Mouse (Mus musculus): ENCODE data around the gene Trabd2b. TPM values are rescaled to one million over a fixed set of nuclear protein-coding genes. Genes with fewer than 3 reads are reported as not detected.

Gene Trabd2b
- polyA plus RNA-seq, 1 experiment from 2014 or later: 0.58 TPM

DNA sequence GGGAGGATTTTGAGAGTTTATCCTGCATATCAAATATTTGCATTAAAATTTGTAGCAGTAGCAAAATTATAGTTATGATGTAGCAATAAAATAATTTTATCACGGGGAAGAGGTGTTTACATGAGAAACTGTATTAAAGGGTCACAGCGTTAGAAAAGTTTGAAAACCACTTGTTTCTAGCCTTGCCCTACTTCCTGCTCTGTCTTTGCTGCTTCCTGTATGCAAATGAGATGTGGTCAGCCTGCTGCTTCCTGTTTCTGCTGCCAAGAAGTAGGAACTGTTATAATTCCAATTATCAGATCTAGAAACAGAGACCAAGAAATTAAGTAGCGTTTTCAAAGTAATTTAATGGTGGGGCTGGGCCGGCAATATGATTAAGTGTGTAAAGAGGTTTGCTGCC, 245.9 kb downstream of the Trabd2b start:
- 96% methylated on average over 4 of the region's 4 CpGs for WGBS
- Histone ChIP-seq H3K9me3 (replicated peaks; ENCODE audit: control insufficient read depth, low read length, poor library complexity, severe bottlenecking) (no peaks in the 10 kb centered on the region), H3K27ac (ENCODE audit: low read length) (no peak overlapping the region), H3K4me1 (ENCODE audit: control insufficient read depth, insufficient read depth, low read length) (no peaks in the 10 kb centered on the region), H3K4me2 (ENCODE audit: low read length) (no peak overlapping the region), H3K4me3 (ENCODE audit: low read depth, low read length) (no peak overlapping the region), H3K9ac (ENCODE audit: low read depth, low read length) (no peak overlapping the region), H3K36me3 (ENCODE audit: control insufficient read depth, insufficient read depth, low read length) (no peaks in the 10 kb centered on the region), H3K27me3 (ENCODE audit: control insufficient read depth, insufficient read depth, low read depth, low read length) (peaks cover 5% of the 10 kb centered on the region; the same call in 1 of the 2 replicates)
- no peak for ATAC-seq

DNA sequence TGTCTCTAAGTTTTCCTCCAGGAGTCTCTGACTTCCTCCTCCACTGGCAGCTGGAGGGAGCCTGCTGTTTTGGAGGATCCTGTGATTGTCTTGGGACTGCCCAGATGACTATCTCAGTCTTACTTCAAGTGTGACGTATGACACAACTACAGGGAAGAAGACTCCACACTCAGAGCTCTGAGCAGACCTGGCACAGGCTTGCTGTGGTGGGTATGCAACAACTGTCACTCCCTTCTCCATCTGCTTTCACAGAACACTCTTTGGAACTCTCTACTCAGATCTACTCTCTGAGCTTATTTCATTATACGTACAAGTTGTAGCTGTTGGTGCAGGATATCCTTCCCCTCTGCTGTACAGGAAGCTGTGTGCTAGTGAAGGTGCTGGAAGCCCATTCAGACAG, 251.4 kb downstream of the Trabd2b start:
- Histone ChIP-seq H3K36me3 (ENCODE audit: control insufficient read depth, insufficient read depth, low read length) (no peaks in the 10 kb centered on the region), H3K27me3 (ENCODE audit: control insufficient read depth, insufficient read depth, low read depth, low read length) (no peaks in the 10 kb centered on the region), H3K27ac (ENCODE audit: low read length) (no peak overlapping the region), H3K4me1 (ENCODE audit: control insufficient read depth, insufficient read depth, low read length) (no peaks in the 10 kb centered on the region), H3K4me3 (ENCODE audit: low read depth, low read length) (no peak overlapping the region), H3K9ac (ENCODE audit: low read depth, low read length) (no peak overlapping the region), H3K4me2 (ENCODE audit: low read length) (no peak overlapping the region), H3K9me3 (replicated peaks; ENCODE audit: control insufficient read depth, low read length, poor library complexity, severe bottlenecking) (no peaks in the 10 kb centered on the region)
- 73% methylated on average over 2 of the region's 2 CpGs for WGBS
- no peak for ATAC-seq

DNA sequence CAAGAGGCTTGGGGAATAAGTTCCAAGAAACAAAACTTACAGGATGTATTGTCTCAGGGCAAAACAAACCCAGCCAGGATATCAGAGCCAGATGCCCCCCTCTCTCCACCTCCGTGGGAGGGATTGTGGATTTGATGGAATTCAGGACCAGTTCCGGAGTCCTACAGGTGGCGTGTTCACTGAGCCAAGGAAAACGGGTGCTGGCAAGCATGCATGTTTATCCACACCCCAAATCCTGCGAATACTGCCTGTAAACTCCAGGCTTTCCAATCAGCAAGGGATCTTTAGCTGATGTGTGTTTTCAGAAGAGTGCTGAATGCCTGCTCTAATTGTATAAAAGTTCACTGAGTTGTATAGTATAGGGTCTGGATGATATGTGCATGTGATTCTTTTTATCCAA, 253.4 kb downstream of the Trabd2b start:
- no peak for ATAC-seq

DNA sequence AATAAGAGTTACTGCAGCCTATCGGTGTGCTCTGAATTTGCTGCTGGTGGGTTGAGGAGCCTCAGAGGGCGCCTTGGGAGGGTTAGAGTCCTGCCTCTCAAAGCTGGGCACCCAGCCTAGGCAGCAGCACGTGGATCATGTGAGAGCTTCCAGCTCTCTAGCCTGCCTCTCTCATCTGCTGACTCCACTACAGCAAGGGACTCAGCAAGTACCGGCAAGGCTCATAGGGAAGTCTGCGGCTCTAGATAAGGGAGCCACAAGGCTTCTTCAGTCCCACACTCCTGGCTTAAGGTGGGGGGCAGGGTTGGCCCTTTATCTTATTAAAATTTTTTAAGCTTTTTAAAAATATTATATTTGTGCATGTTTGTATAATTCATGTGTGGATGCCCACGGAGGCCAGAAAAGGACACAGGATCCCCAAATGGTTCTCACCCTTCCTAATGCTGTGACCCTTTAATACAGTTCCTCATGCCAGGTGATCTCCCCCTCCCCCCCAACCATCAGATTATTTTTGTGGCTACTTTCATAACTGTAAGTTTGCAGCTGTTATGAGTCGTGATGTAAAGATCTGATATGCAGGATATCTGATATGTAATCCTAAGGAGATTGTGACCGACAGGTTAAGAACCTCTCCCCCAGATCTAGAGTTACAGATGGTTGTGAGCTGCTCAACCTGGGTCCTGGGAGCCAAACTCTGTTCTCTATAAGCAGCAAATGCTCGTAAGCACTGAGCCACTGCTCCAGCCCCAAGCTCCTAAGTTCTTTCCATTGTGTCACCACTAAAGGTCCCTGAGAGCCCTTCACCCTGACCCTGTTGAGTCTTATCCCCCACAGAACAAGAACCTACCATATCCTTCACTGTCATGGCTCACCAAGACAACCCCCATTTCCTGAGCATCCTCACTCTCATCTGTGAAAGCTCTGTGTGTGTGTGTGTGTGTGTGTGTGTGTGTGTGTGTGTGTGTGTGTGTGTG, 257.8 kb downstream of the Trabd2b start:
- Histone ChIP-seq H3K27ac (ENCODE audit: low read length) (no peak overlapping the region), H3K27me3 (ENCODE audit: control insufficient read depth, insufficient read depth, low read depth, low read length) (peaks cover 36% of the 10 kb centered on the region), H3K36me3 (ENCODE audit: control insufficient read depth, insufficient read depth, low read length) (no peaks in the 10 kb centered on the region), H3K9ac (ENCODE audit: low read depth, low read length) (no peak overlapping the region), H3K4me2 (ENCODE audit: low read length) (no peak overlapping the region), H3K9me3 (replicated peaks; ENCODE audit: control insufficient read depth, low read length, poor library complexity, severe bottlenecking) (no peaks in the 10 kb centered on the region), H3K4me1 (ENCODE audit: control insufficient read depth, insufficient read depth, low read length) (peaks cover 14% of the 10 kb centered on the region), H3K4me3 (ENCODE audit: low read depth, low read length) (no peak overlapping the region)
- no peak for ATAC-seq
- WGBS: 75% methylated on average over 9 of the region's 9 CpGs

More for the DNA sequence above, 253.4 kb downstream of the Trabd2b start:
- Histone ChIP-seq H3K9me3 (replicated peaks; ENCODE audit: control insufficient read depth, low read length, poor library complexity, severe bottlenecking) (no peaks in the 10 kb centered on the region), H3K4me3 (ENCODE audit: low read depth, low read length) (no peak overlapping the region), H3K9ac (ENCODE audit: low read depth, low read length) (no peak overlapping the region), H3K4me1 (ENCODE audit: control insufficient read depth, insufficient read depth, low read length) (no peaks in the 10 kb centered on the region), H3K27ac (ENCODE audit: low read length) (no peak overlapping the region), H3K4me2 (ENCODE audit: low read length) (no peak overlapping the region), H3K27me3 (ENCODE audit: control insufficient read depth, insufficient read depth, low read depth, low read length) (peaks cover 4% of the 10 kb centered on the region), H3K36me3 (ENCODE audit: control insufficient read depth, insufficient read depth, low read length) (no peaks in the 10 kb centered on the region)
- 58% methylated on average over 5 of the region's 5 CpGs for WGBS

Other genes with a start within 250 kb of the Trabd2b start
- not detected in 2 replicates for gene Skint11, start 243.3 kb upstream of the Trabd2b start, polyA plus RNA-seq (2015; fragmentation: Nextera tagmentation; extraction: Ambion mirVana)

All from midbrain, embryonic 16.5 days (tissue).